Mouse (Mus musculus) liver, embryonic 14.5 days (tissue): ENCODE measurements around the gene Cnot1.

Experiments used
- CTCF ChIP-seq: IDR thresholded peaks from 2 replicates; pipeline ENCODE4 v1.5.1; 2016; ENCODE audit warnings: antibody characterized with exemption, low read depth, control low read depth
- EP300 ChIP-seq: IDR thresholded peaks from 2 replicates; pipeline ENCODE4 v1.6.1; 2016; ENCODE audit warnings: antibody characterized with exemption, low read depth

DNA sequence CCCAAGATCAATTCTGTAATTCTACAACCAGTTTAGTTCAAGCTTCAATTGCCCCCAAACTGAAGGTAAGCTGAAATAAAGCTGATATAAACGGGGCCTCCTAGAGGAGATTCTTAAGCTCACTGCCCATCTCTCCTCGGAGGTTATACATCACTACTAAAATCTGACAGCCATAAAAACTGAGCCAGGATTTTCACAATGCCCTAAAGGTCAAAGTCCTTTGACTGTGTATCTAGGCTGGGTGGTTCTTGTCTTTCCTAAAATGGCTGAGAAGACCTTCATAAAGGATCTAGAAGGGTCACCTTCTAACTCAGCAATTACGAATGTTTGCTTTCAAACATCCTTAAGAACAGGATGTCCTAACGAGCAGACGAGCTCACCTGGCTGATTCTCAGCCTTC, 1.9 kb upstream of the Cnot1 start:
- no peak for TF ChIP-seq CTCF
- no peak for TF ChIP-seq EP300
